Mouse (Mus musculus) hematopoietic stem cell, adult 5-6 weeks (primary cell): ENCODE measurements at regions not wholly inside any gene's neighbourhood (a gene's known extent, or its start where the extent isn't known, plus 50 kb on each side); places are given as distances from the start of the nearest gene placed in this dataset.
"Not testable (repeated sequence)": the region's sequence is repeated elsewhere in the genome, so short reads cannot be mapped to it uniquely, and the experiment has no call there.

Source experiments
- ATAC-seq, 2 experiments: fragments of 125-278 bp in 1 of 2; replicated peaks in 1 of 2; 2 replicates each; pipeline ENCODE4 v1.8.0; 2016 to 2017; ENCODE audit warnings: inconsistent platforms in 2 of 2, mild to moderate bottlenecking in 2 of 2, moderate number of reproducible peaks in 2 of 2, low read depth in 1 of 2, moderate TSS enrichment in 1 of 2; ENCODE audit not compliant: low FRiP score in 2 of 2, poor library complexity in 2 of 2, severe bottlenecking in 2 of 2, insufficient read depth in 1 of 2, low TSS enrichment in 1 of 2

DNA sequence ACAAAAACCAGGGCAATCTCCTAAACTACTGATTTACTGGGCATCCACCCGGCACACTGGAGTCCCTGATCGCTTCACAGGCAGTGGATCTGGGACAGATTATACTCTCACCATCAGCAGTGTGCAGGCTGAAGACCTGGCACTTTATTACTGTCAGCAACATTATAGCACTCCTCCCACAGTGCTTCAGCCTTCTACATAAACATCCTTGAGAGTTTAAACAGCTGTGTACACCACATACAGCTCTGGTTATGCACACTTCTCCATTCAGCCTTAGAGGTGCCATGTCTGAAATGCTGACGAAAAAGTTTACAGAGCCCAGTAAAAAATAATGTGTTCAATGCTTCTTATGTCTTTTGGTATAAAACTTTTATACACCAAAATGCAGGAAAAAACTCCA, 576.3 kb downstream of the Rpia start:
- ATAC-seq: not testable (repeated sequence)
